Mouse (Mus musculus) cerebellum, adult 2 months (tissue): ENCODE results near the gene Itgb5. TPM values are rescaled to one million over a fixed set of nuclear protein-coding genes. Genes with fewer than 3 reads are reported as not detected.

Source experiments
- DNase-seq, 2 experiments: peaks; one replicate each; pipeline ENCODE4 v3.0.0; 2021
- H3K27ac ChIP-seq: fragments of 200-500 bp; 2 replicates; pipeline ENCODE4 v1.5.1; 2012; ENCODE audit warnings: low read length, control low read depth, inconsistent platforms; ENCODE audit not compliant: insufficient read depth
- H3K27me3 ChIP-seq: fragments of 200-500 bp; 2 replicates; pipeline ENCODE4 v1.6.1; 2012; ENCODE audit warnings: inconsistent platforms, mild to moderate bottlenecking, low read length, moderate library complexity; ENCODE audit not compliant: control insufficient read depth, insufficient read depth
- H3K4me1 ChIP-seq: fragments of 200-500 bp; 2 replicates; pipeline ENCODE4 v1.6.1; 2011; ENCODE audit warnings: low read length; ENCODE audit not compliant: control insufficient read depth, insufficient read depth
- H3K4me3 ChIP-seq: fragments of 200-500 bp; replicated peaks from 2 replicates; pipeline ENCODE3; 2011; ENCODE audit warnings: mild to moderate bottlenecking, low read depth, low read length, control low read depth; ENCODE audit not compliant: insufficient read depth
- CTCF ChIP-seq: fragments of 200-500 bp; IDR thresholded peaks from 2 replicates; pipeline ENCODE4 v1.5.1; 2011; ENCODE audit warnings: low read depth, mild to moderate bottlenecking, control low read depth, low read length, moderate library complexity, borderline replicate concordance; ENCODE audit not compliant: insufficient read depth
- POLR2A ChIP-seq: fragments of 200-500 bp; IDR thresholded peaks from 2 replicates; pipeline ENCODE4 v1.6.1; 2011; ENCODE audit warnings: low read length, control low read depth, borderline replicate concordance; ENCODE audit not compliant: insufficient read depth
- WGBS: fragments of 180-500 bp; shearing (Covaris S2); methylation state at CpG from one replicate; pipeline ENCODE4 v1.1.7; 2018; 5-methylcytosine and 5-hydroxymethylcytosine counted together
- polyA plus RNA-seq: library from polyadenylated mRNA; depleted of rRNA; stranded (reverse); fragments of >200 nt; gene quantifications from 2 replicates; pipeline ENCODE4 v1.2.3, GENCODE M21; 2012

The Itgb5 gene
- polyA plus RNA-seq, 1 experiment, result 59.0 TPM

DNA sequence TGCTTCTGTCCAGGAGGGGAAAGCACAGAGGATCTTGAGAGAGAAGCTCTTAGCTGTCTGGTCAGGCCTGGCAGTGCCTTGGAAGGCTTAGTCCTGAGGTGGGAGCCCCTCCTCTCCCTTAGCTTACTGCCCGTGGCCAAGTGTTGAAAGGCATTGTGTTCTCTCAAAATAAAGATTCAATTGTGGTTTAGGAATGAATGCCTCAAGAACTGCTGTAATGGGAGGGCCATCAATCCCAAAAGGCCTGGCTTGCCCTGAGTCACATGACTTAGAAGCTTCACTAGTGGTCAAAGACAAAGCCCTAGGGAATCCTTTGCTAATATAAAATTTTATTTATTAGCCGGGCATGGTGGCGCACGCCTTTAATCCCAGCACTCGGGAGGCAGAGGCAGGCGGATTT, 4.9 kb upstream of the Itgb5 start:
- H3K27ac ChIP-seq, result no peak overlapping the region
- DNase-seq, result no peak
- no peaks in the 10 kb centered on the region for H3K27me3 ChIP-seq
- H3K4me3 ChIP-seq, result no peak overlapping the region
- TF ChIP-seq CTCF (no peak), POLR2A (no peak)
- H3K4me1 ChIP-seq, result no peaks in the 10 kb centered on the region
- 90% methylated on average over 6 of the region's 6 CpGs for WGBS

- Histone ChIP-seq H3K27me3 (0 out of 2 replicates have a peak, but pooled peaks cover 2% of the 10 kb centered on the region), H3K4me1 (no peaks in the 10 kb centered on the region), H3K27ac (no peak overlapping the region), H3K4me3 (no peak overlapping the region)
- TF ChIP-seq CTCF, result no peak
- 99% methylated on average over 7 of the region's 7 CpGs for WGBS
- DNase-seq, result no peak
Observed at GRCm38 (mm10) chr16:33828496-33828895, 969 bp upstream of the Itgb5 start.

- peak; percentile 54 to 67 for DNase-seq
- Histone ChIP-seq H3K4me1 (peaks cover 3% of the 10 kb centered on the region; the same call in 1 of the 2 replicates), H3K27me3 (0 out of 2 replicates have a peak, but pooled peaks cover 2% of the 10 kb centered on the region), H3K4me3 (peak overlapping the region; percentile 61), H3K27ac (0 out of 2 replicates have a peak overlapping the region, but pooled peaks have one; percentile 19)
- WGBS, result under 1% methylated on average over 76 of the region's 76 CpGs
- TF ChIP-seq POLR2A, result no peak
- no peak for TF ChIP-seq CTCF
Observed at GRCm38 (mm10) chr16:33829842-33830511, 512 bp downstream of the Itgb5 start.

- no peak for DNase-seq
- 0 out of 2 replicates have a peak, but pooled peaks cover 2% of the 10 kb centered on the region for H3K27me3 ChIP-seq
- TF ChIP-seq POLR2A (no peak), CTCF (no peak)
- peak overlapping the region; percentile 61 for H3K4me3 ChIP-seq
- H3K27ac ChIP-seq, result 0 out of 2 replicates have a peak overlapping the region, but pooled peaks have one; percentile 19
- H3K4me1 ChIP-seq, result peaks cover 3% of the 10 kb centered on the region; the same call in 1 of the 2 replicates
- WGBS, result 20% methylated on average over 18 of the region's 18 CpGs
Observed at GRCm38 (mm10) chr16:33830512-33831105, 1.1 kb downstream of the Itgb5 start.

GRCm38 (mm10) chr16:33832057-33832456, 2.6 kb downstream of the Itgb5 start:
- peaks cover 12% of the 10 kb centered on the region for H3K4me1 ChIP-seq
- H3K27me3 ChIP-seq, result 0 out of 2 replicates have a peak, but pooled peaks cover 2% of the 10 kb centered on the region
- H3K27ac ChIP-seq, result no peak overlapping the region
- DNase-seq, result no peak
- 83% methylated on average over 6 of the region's 6 CpGs for WGBS
- TF ChIP-seq CTCF (no peak), POLR2A (no peak)
- H3K4me3 ChIP-seq, result no peak overlapping the region

GRCm38 (mm10) chr16:33832728-33833428, 3.4 kb downstream of the Itgb5 start:
- H3K27me3 ChIP-seq, result 0 out of 2 replicates have a peak, but pooled peaks cover 2% of the 10 kb centered on the region
- 64% methylated on average over 21 of the region's 21 CpGs for WGBS
- H3K4me1 ChIP-seq, result peaks cover 16% of the 10 kb centered on the region
- TF ChIP-seq CTCF (no peak), POLR2A (no peak)
- no peak overlapping the region for H3K27ac ChIP-seq
- H3K4me3 ChIP-seq, result no peak overlapping the region
- no peak for DNase-seq

GRCm38 (mm10) chr16:33833429-33833753, 3.9 kb downstream of the Itgb5 start:
- Histone ChIP-seq H3K4me3 (no peak overlapping the region), H3K27ac (no peak overlapping the region), H3K4me1 (peaks cover 16% of the 10 kb centered on the region), H3K27me3 (0 out of 2 replicates have a peak, but pooled peaks cover 2% of the 10 kb centered on the region)
- no peak for DNase-seq
- TF ChIP-seq CTCF (no peak), POLR2A (no peak)
- WGBS, result 54% methylated on average over 5 of the region's 5 CpGs
